Comparison of ENCODE assay signal across 20 mouse cellular contexts in genomic region chr6:137512753-137513152, GRCm38 (mm10).
DNase-seq lines count a peak whose midpoint lies in the region; ATAC-seq lines count a peak whose summit lies in the region.
"Had no signal": no experiment of that assay in that cellular context is flagged by ENCODE, and none has a peak within 500 bp of the region (broad histone marks: within the 10 kb centered on the region; RNA-seq: fewer than 3 reads in every experiment).

No protein-coding gene starts in this region.

- peak overlapping the region; percentile 40 for H3K27ac ChIP-seq in heart, embryonic 12.5 days (ENCODE audit: poor library complexity, severe bottlenecking)
- H3K27ac ChIP-seq in heart, embryonic 10.5 days: no peak overlapping the region
- no peak overlapping the region for H3K27ac ChIP-seq in midbrain, embryonic 11.5 days (ENCODE audit: low read depth, low read length)
- no peak overlapping the region for H3K27ac ChIP-seq in midbrain, embryonic 13.5 days
- no peak overlapping the region for H3K27ac ChIP-seq in liver, embryonic 15.5 days (replicated peaks)
- H3K27ac ChIP-seq in hindbrain, embryonic 10.5 days: no peak overlapping the region
- H3K27ac ChIP-seq: embryonic facial prominence, embryonic 10.5 days; forebrain, embryonic 15.5 days; hindbrain, embryonic 13.5 days; left cerebral cortex, adult 2 months had no signal

- H3K4me1 ChIP-seq in heart, embryonic 12.5 days (replicated peaks): peaks cover 10% of the 10 kb centered on the region
- H3K4me1 ChIP-seq in heart, embryonic 10.5 days: no peaks in the 10 kb centered on the region; the same call in 1 of the 2 replicates
- no peaks in the 10 kb centered on the region for H3K4me1 ChIP-seq in midbrain, embryonic 11.5 days (ENCODE audit: control insufficient read depth, insufficient read depth, low read length)
- no peaks in the 10 kb centered on the region for H3K4me1 ChIP-seq in midbrain, embryonic 13.5 days (replicated peaks)
- H3K4me1 ChIP-seq in liver, embryonic 15.5 days (replicated peaks): no peaks in the 10 kb centered on the region
- H3K4me1 ChIP-seq in hindbrain, embryonic 10.5 days (replicated peaks): no peaks in the 10 kb centered on the region
- H3K4me1 ChIP-seq: embryonic facial prominence, embryonic 10.5 days; forebrain, embryonic 15.5 days; hindbrain, embryonic 13.5 days had no signal

- H3K4me3 ChIP-seq in heart, embryonic 12.5 days: no peak overlapping the region
- no peak overlapping the region for H3K4me3 ChIP-seq in heart, embryonic 10.5 days
- H3K4me3 ChIP-seq in midbrain, embryonic 11.5 days (ENCODE audit: low read depth, low read length): no peak overlapping the region
- no peak overlapping the region for H3K4me3 ChIP-seq in midbrain, embryonic 13.5 days (replicated peaks)
- H3K4me3 ChIP-seq in liver, embryonic 15.5 days (replicated peaks): no peak overlapping the region
- H3K4me3 ChIP-seq in hindbrain, embryonic 10.5 days: no peak overlapping the region
- H3K4me3 ChIP-seq: embryonic facial prominence, embryonic 10.5 days; forebrain, embryonic 15.5 days; hindbrain, embryonic 13.5 days; left cerebral cortex, adult 2 months had no signal

- DNase-seq in heart, embryonic 10.5 days (ENCODE audit: low spot score): no peak
- peak; percentile 21 for DNase-seq in midbrain, embryonic 11.5 days (ENCODE audit: low spot score, missing footprints)
- DNase-seq in MN1 (ENCODE audit: low spot score): no peak
- DNase-seq in hindbrain, embryonic 10.5 days (ENCODE audit: low spot score): no peak
- DNase-seq: adrenal gland, postnatal 25 days; cerebellum, adult 9-10 months; kidney, adult 11 months; layer of hippocampus, adult 9-11 months; midbrain, embryonic 14.5 days; right cerebral cortex, postnatal 25 days; spleen, adult 18-20 months had no signal

- no peak overlapping the region for H3K4me2 ChIP-seq in heart, embryonic 12.5 days
- H3K4me2 ChIP-seq in midbrain, embryonic 11.5 days: no peak overlapping the region
- H3K4me2 ChIP-seq in midbrain, embryonic 13.5 days (replicated peaks): no peak overlapping the region
- no peak overlapping the region for H3K4me2 ChIP-seq in liver, embryonic 15.5 days
- H3K4me2 ChIP-seq: forebrain, embryonic 15.5 days; hindbrain, embryonic 13.5 days had no signal

- H3K9ac ChIP-seq in heart, embryonic 12.5 days: no peak overlapping the region
- no peak overlapping the region for H3K9ac ChIP-seq in midbrain, embryonic 11.5 days (ENCODE audit: low read length)
- no peak overlapping the region for H3K9ac ChIP-seq in midbrain, embryonic 13.5 days (replicated peaks)
- no peak overlapping the region for H3K9ac ChIP-seq in liver, embryonic 15.5 days
- H3K9ac ChIP-seq: forebrain, embryonic 15.5 days; hindbrain, embryonic 13.5 days had no signal

- ATAC-seq in heart, embryonic 12.5 days (ENCODE audit: insufficient number of reproducible peaks, low FRiP score): peak; percentile 80
- ATAC-seq in midbrain, embryonic 11.5 days (ENCODE audit: low FRiP score): no peak
- no peak for ATAC-seq in midbrain, embryonic 13.5 days
- ATAC-seq in liver, embryonic 15.5 days (ENCODE audit: insufficient read depth): peak; percentile 49; the same call in 1 of the 2 replicates
- ATAC-seq: CD4-positive, CD25-positive, alpha-beta regulatory T cell, adult 4 months; forebrain, embryonic 15.5 days; lung, postnatal 0 days had no signal

- H3K27me3 ChIP-seq in heart, embryonic 12.5 days (replicated peaks): no peaks in the 10 kb centered on the region
- no peaks in the 10 kb centered on the region for H3K27me3 ChIP-seq in heart, embryonic 10.5 days (ENCODE audit: insufficient read depth, poor library complexity, severe bottlenecking)
- H3K27me3 ChIP-seq in midbrain, embryonic 11.5 days (ENCODE audit: control insufficient read depth, insufficient read depth, low read length): no peaks in the 10 kb centered on the region
- H3K27me3 ChIP-seq in midbrain, embryonic 13.5 days: no peaks in the 10 kb centered on the region
- H3K27me3 ChIP-seq in liver, embryonic 15.5 days: no peaks in the 10 kb centered on the region
- H3K27me3 ChIP-seq in hindbrain, embryonic 10.5 days (ENCODE audit: insufficient read depth, poor library complexity, severe bottlenecking): no peaks in the 10 kb centered on the region
- H3K27me3 ChIP-seq: forebrain, embryonic 15.5 days; hindbrain, embryonic 13.5 days had no signal

- 26% methylated on average over 5 of the region's 5 CpGs for WGBS in heart, embryonic 12.5 days
- 45% methylated on average over 5 of the region's 5 CpGs for WGBS in heart, embryonic 10.5 days
- WGBS in midbrain, embryonic 11.5 days: 86% methylated on average over 5 of the region's 5 CpGs
- WGBS in midbrain, embryonic 13.5 days: 81% methylated on average over 5 of the region's 5 CpGs
- 11% methylated on average over 5 of the region's 5 CpGs for WGBS in liver, embryonic 15.5 days (ENCODE audit: insufficient replicate concordance)
- WGBS in hindbrain, embryonic 10.5 days: 87% methylated on average over 5 of the region's 5 CpGs

- no peaks in the 10 kb centered on the region for H3K9me3 ChIP-seq in heart, embryonic 12.5 days (replicated peaks)
- no peaks in the 10 kb centered on the region for H3K9me3 ChIP-seq in heart, embryonic 10.5 days
- no peaks in the 10 kb centered on the region for H3K9me3 ChIP-seq in midbrain, embryonic 11.5 days (ENCODE audit: control insufficient read depth, low read length)
- no peaks in the 10 kb centered on the region for H3K9me3 ChIP-seq in midbrain, embryonic 13.5 days
- no peaks in the 10 kb centered on the region for H3K9me3 ChIP-seq in liver, embryonic 15.5 days (replicated peaks)
- H3K9me3 ChIP-seq in hindbrain, embryonic 10.5 days: no peaks in the 10 kb centered on the region
- H3K9me3 ChIP-seq: embryonic facial prominence, embryonic 10.5 days; forebrain, embryonic 15.5 days; hindbrain, embryonic 13.5 days had no signal

- peaks cover 15% of the 10 kb centered on the region for H3K36me3 ChIP-seq in heart, embryonic 12.5 days
- H3K36me3 ChIP-seq in heart, embryonic 10.5 days: peaks cover 5% of the 10 kb centered on the region
- no peaks in the 10 kb centered on the region for H3K36me3 ChIP-seq in midbrain, embryonic 11.5 days (ENCODE audit: control insufficient read depth, insufficient read depth, low read length)
- H3K36me3 ChIP-seq in midbrain, embryonic 13.5 days: no peaks in the 10 kb centered on the region
- no peaks in the 10 kb centered on the region for H3K36me3 ChIP-seq in liver, embryonic 15.5 days (replicated peaks)
- no peaks in the 10 kb centered on the region for H3K36me3 ChIP-seq in hindbrain, embryonic 10.5 days
- H3K36me3 ChIP-seq: embryonic facial prominence, embryonic 10.5 days; forebrain, embryonic 15.5 days had no signal

Comparison
In these comparisons a context has a peak if more than half of its experiments do, and no peak if none do; other contexts are left out.
1. ATAC-seq: peak in heart, embryonic 12.5 days (single experiment) and liver, embryonic 15.5 days (single experiment); none in midbrain, embryonic 11.5 days (single experiment) and midbrain, embryonic 13.5 days (single experiment).